Mouse (Mus musculus): ENCODE measurements at regions not wholly inside any gene's neighbourhood (a gene's known extent, or its start where the extent isn't known, plus 50 kb on each side); places are given as distances from the start of the nearest gene placed in this dataset.
A peak's percentile ranks its signal among the peaks of the same experiment; 100 is the strongest.

- no peak overlapping the region for H3K9ac ChIP-seq (ENCODE audit: low read depth, low read length)
These were observed 526.6 kb downstream of the Ofcc1 start for GRCm38 (mm10) chr13:39834521-39835245.

GRCm38 (mm10) chr13:39823965-39824555 is 537.2 kb downstream of the Ofcc1 start:
- peak; percentile 72 for ATAC-seq
- peak overlapping the region; percentile 61 for H3K4me2 ChIP-seq (ENCODE audit: low read length)
- peak overlapping the region; percentile 36 for H3K9ac ChIP-seq (ENCODE audit: low read depth, low read length)
- H3K27ac ChIP-seq (ENCODE audit: low read length): peak overlapping the region; percentile 65
- WGBS: 9% methylated on average over 17 of the region's 20 CpGs
- H3K9me3 ChIP-seq (replicated peaks; ENCODE audit: control insufficient read depth, low read length, poor library complexity, severe bottlenecking): no peaks in the 10 kb centered on the region
- H3K27me3 ChIP-seq (ENCODE audit: control insufficient read depth, insufficient read depth, low read depth, low read length): no peaks in the 10 kb centered on the region
- H3K4me3 ChIP-seq (ENCODE audit: low read depth, low read length): peak overlapping the region; percentile 34
- H3K36me3 ChIP-seq (ENCODE audit: control insufficient read depth, insufficient read depth, low read length): no peaks in the 10 kb centered on the region
- peaks cover 12% of the 10 kb centered on the region for H3K4me1 ChIP-seq (ENCODE audit: control insufficient read depth, insufficient read depth, low read length)

More at GRCm38 (mm10) chr13:39834521-39835245, 526.6 kb downstream of the Ofcc1 start:
- no peak overlapping the region for H3K4me3 ChIP-seq (ENCODE audit: low read depth, low read length)
- no peaks in the 10 kb centered on the region for H3K27me3 ChIP-seq (ENCODE audit: control insufficient read depth, insufficient read depth, low read depth, low read length)
- peak overlapping the region; percentile 5 for H3K4me2 ChIP-seq (ENCODE audit: low read length)
- H3K4me1 ChIP-seq (ENCODE audit: control insufficient read depth, insufficient read depth, low read length): no peaks in the 10 kb centered on the region
- H3K36me3 ChIP-seq (ENCODE audit: control insufficient read depth, insufficient read depth, low read length): no peaks in the 10 kb centered on the region
- no peak overlapping the region for H3K27ac ChIP-seq (ENCODE audit: low read length)
- ATAC-seq: peak; percentile 56; the same call in 1 of the 2 replicates
- WGBS: 30% methylated on average over 9 of the region's 9 CpGs
- no peaks in the 10 kb centered on the region for H3K9me3 ChIP-seq (replicated peaks; ENCODE audit: control insufficient read depth, low read length, poor library complexity, severe bottlenecking)

- peak overlapping the region; percentile 65 for H3K27ac ChIP-seq (ENCODE audit: low read length)
- H3K4me3 ChIP-seq (ENCODE audit: low read depth, low read length): peak overlapping the region; percentile 34
- peak overlapping the region; percentile 61 for H3K4me2 ChIP-seq (ENCODE audit: low read length)
- no peaks in the 10 kb centered on the region for H3K27me3 ChIP-seq (ENCODE audit: control insufficient read depth, insufficient read depth, low read depth, low read length)
- ATAC-seq: peak; percentile 84
- H3K9ac ChIP-seq (ENCODE audit: low read depth, low read length): peak overlapping the region; percentile 36
- peaks cover 12% of the 10 kb centered on the region for H3K4me1 ChIP-seq (ENCODE audit: control insufficient read depth, insufficient read depth, low read length)
- WGBS: 16% methylated on average over 15 of the region's 15 CpGs
- H3K36me3 ChIP-seq (ENCODE audit: control insufficient read depth, insufficient read depth, low read length): no peaks in the 10 kb centered on the region
- no peaks in the 10 kb centered on the region for H3K9me3 ChIP-seq (replicated peaks; ENCODE audit: control insufficient read depth, low read length, poor library complexity, severe bottlenecking)
These were observed 537.8 kb downstream of the Ofcc1 start for GRCm38 (mm10) chr13:39823346-39823954.

GRCm38 (mm10) chr13:39774554-39774953 is 586.7 kb downstream of the Ofcc1 start:
- Histone ChIP-seq H3K4me2 (ENCODE audit: low read length) (no peak overlapping the region), H3K4me1 (ENCODE audit: control insufficient read depth, insufficient read depth, low read length) (no peaks in the 10 kb centered on the region), H3K4me3 (ENCODE audit: low read depth, low read length) (no peak overlapping the region), H3K27ac (ENCODE audit: low read length) (no peak overlapping the region), H3K9ac (ENCODE audit: low read depth, low read length) (no peak overlapping the region), H3K9me3 (replicated peaks; ENCODE audit: control insufficient read depth, low read length, poor library complexity, severe bottlenecking) (no peaks in the 10 kb centered on the region), H3K36me3 (ENCODE audit: control insufficient read depth, insufficient read depth, low read length) (no peaks in the 10 kb centered on the region), H3K27me3 (ENCODE audit: control insufficient read depth, insufficient read depth, low read depth, low read length) (no peaks in the 10 kb centered on the region)
- 76% methylated on average over 5 of the region's 5 CpGs for WGBS
- ATAC-seq: no peak

GRCm38 (mm10) chr13:39774111-39774510 is 587.1 kb downstream of the Ofcc1 start:
- Histone ChIP-seq H3K9ac (ENCODE audit: low read depth, low read length) (no peak overlapping the region), H3K4me1 (ENCODE audit: control insufficient read depth, insufficient read depth, low read length) (no peaks in the 10 kb centered on the region), H3K36me3 (ENCODE audit: control insufficient read depth, insufficient read depth, low read length) (no peaks in the 10 kb centered on the region), H3K9me3 (replicated peaks; ENCODE audit: control insufficient read depth, low read length, poor library complexity, severe bottlenecking) (no peaks in the 10 kb centered on the region), H3K4me2 (ENCODE audit: low read length) (no peak overlapping the region), H3K27ac (ENCODE audit: low read length) (no peak overlapping the region), H3K4me3 (ENCODE audit: low read depth, low read length) (no peak overlapping the region), H3K27me3 (ENCODE audit: control insufficient read depth, insufficient read depth, low read depth, low read length) (no peaks in the 10 kb centered on the region)
- WGBS: 70% methylated on average over 8 of the region's 8 CpGs
- no peak for ATAC-seq

GRCm38 (mm10) chr13:39769228-39769627 is 592.0 kb downstream of the Ofcc1 start:
- Histone ChIP-seq H3K27ac (ENCODE audit: low read length) (no peak overlapping the region), H3K9ac (ENCODE audit: low read depth, low read length) (no peak overlapping the region), H3K27me3 (ENCODE audit: control insufficient read depth, insufficient read depth, low read depth, low read length) (no peaks in the 10 kb centered on the region), H3K4me2 (ENCODE audit: low read length) (no peak overlapping the region), H3K36me3 (ENCODE audit: control insufficient read depth, insufficient read depth, low read length) (no peaks in the 10 kb centered on the region), H3K9me3 (replicated peaks; ENCODE audit: control insufficient read depth, low read length, poor library complexity, severe bottlenecking) (no peaks in the 10 kb centered on the region), H3K4me3 (ENCODE audit: low read depth, low read length) (no peak overlapping the region), H3K4me1 (ENCODE audit: control insufficient read depth, insufficient read depth, low read length) (no peaks in the 10 kb centered on the region)
- ATAC-seq: no peak
- WGBS: 68% methylated on average over 4 of the region's 4 CpGs

- Histone ChIP-seq H3K4me2 (ENCODE audit: low read length) (no peak overlapping the region), H3K27me3 (ENCODE audit: control insufficient read depth, insufficient read depth, low read depth, low read length) (no peaks in the 10 kb centered on the region), H3K9ac (ENCODE audit: low read depth, low read length) (no peak overlapping the region), H3K36me3 (ENCODE audit: control insufficient read depth, insufficient read depth, low read length) (no peaks in the 10 kb centered on the region), H3K9me3 (replicated peaks; ENCODE audit: control insufficient read depth, low read length, poor library complexity, severe bottlenecking) (no peaks in the 10 kb centered on the region; the same call in 1 of the 2 replicates), H3K4me1 (ENCODE audit: control insufficient read depth, insufficient read depth, low read length) (no peaks in the 10 kb centered on the region), H3K4me3 (ENCODE audit: low read depth, low read length) (no peak overlapping the region), H3K27ac (ENCODE audit: low read length) (no peak overlapping the region)
- ATAC-seq: no peak
- 77% methylated on average over 1 of the region's 1 CpGs for WGBS
These were observed 594.4 kb downstream of the Ofcc1 start for GRCm38 (mm10) chr13:39766897-39767296.
